Mouse (Mus musculus) MEL (cell line): ENCODE measurements around the gene Cdc42. TPM values are rescaled to one million over a fixed set of nuclear protein-coding genes. Genes with fewer than 3 reads are reported as not detected.

Experiments
- DNase-seq: peaks from one replicate; pipeline ENCODE4 v3.0.0; 2011; ENCODE audit warnings: low read depth, low spot score
- H3K27ac ChIP-seq: 2 replicates; pipeline ENCODE4 v1.5.1; 2012; ENCODE audit warnings: low read depth, mild to moderate bottlenecking, control low read depth, low read length, moderate library complexity; ENCODE audit not compliant: control insufficient read depth
- H3K27me3 ChIP-seq, 2 experiments: fragments of 150-350 bp in 1 of 2; sonication (generic) in 1 of 2; 2 replicates each; pipeline ENCODE4 v1.6.1; 2012; ENCODE audit warnings: low read length in 2 of 2, mild to moderate bottlenecking in 2 of 2, improper control_type of control experiment in 1 of 2, moderate library complexity in 1 of 2; ENCODE audit not compliant: insufficient read depth in 2 of 2, control insufficient read depth in 1 of 2
- H3K36me3 ChIP-seq, 2 experiments: 2 replicates each; pipeline ENCODE4 v1.6.1; 2012 to 2014; ENCODE audit warnings: low read length in 2 of 2, improper control_type of control experiment in 1 of 2, inconsistent platforms in 1 of 2, mild to moderate bottlenecking in 1 of 2; ENCODE audit not compliant: insufficient read depth in 2 of 2, control insufficient read depth in 1 of 2
- H3K4me1 ChIP-seq, 2 experiments: fragments of 150-350 bp in 1 of 2; sonication (generic) in 1 of 2; 2 replicates each; pipeline ENCODE4 v1.6.1; 2012; ENCODE audit warnings: low read length in 2 of 2, improper control_type of control experiment in 1 of 2, mild to moderate bottlenecking in 1 of 2; ENCODE audit not compliant: insufficient read depth in 2 of 2, control insufficient read depth in 1 of 2
- H3K4me3 ChIP-seq, 2 experiments: fragments of 150-350 bp in 1 of 2; sonication (generic) in 1 of 2; 2 replicates each; pipeline ENCODE4 v1.5.1; 2012; ENCODE audit warnings: low read depth in 2 of 2, low read length in 2 of 2, mild to moderate bottlenecking in 2 of 2, moderate library complexity in 2 of 2, control low read depth in 1 of 2, improper control_type of control experiment in 1 of 2; ENCODE audit not compliant: control insufficient read depth in 1 of 2, insufficient read depth in 1 of 2
- H3K79me2 ChIP-seq: 2 replicates; pipeline ENCODE4 v1.6.1; 2012; ENCODE audit warnings: mild to moderate bottlenecking, low read length, moderate library complexity; ENCODE audit not compliant: control insufficient read depth, poor library complexity, insufficient read depth
- H3K9ac ChIP-seq: 2 replicates; pipeline ENCODE4 v1.6.1; 2012; ENCODE audit warnings: low read depth, mild to moderate bottlenecking, control low read depth, low read length, moderate library complexity; ENCODE audit not compliant: control insufficient read depth, poor library complexity, severe bottlenecking
- H3K9me3 ChIP-seq: fragments of 150-350 bp; sonication (generic); replicated peaks from 2 replicates; pipeline ENCODE4 v1.6.1; 2012; ENCODE audit warnings: mild to moderate bottlenecking, low read length, improper control_type of control experiment, moderate library complexity; ENCODE audit not compliant: insufficient read depth
- BHLHE40 ChIP-seq: IDR thresholded peaks from 2 replicates; pipeline ENCODE4 v1.6.1; 2012; ENCODE audit warnings: low read depth, mild to moderate bottlenecking, inconsistent platforms, low read length, improper control_type of control experiment, borderline replicate concordance
- CHD1 ChIP-seq: IDR thresholded peaks from 2 replicates; pipeline ENCODE4 v1.6.1; 2012; ENCODE audit warnings: low read depth, mild to moderate bottlenecking, inconsistent platforms, low read length, improper control_type of control experiment
- CHD2 ChIP-seq: IDR thresholded peaks from 2 replicates; pipeline ENCODE4 v1.6.1; 2011; ENCODE audit warnings: low read length, improper control_type of control experiment
- E2F4 ChIP-seq: IDR thresholded peaks from 2 replicates; pipeline ENCODE4 v1.6.1; 2011; ENCODE audit warnings: low read depth, low read length, improper control_type of control experiment, borderline replicate concordance
- JUND ChIP-seq: IDR thresholded peaks from 2 replicates; pipeline ENCODE4 v1.6.1; 2011; ENCODE audit warnings: low read depth, mild to moderate bottlenecking, improper control_type of control experiment, low read length
- MEF2A ChIP-seq: IDR thresholded peaks from 2 replicates; pipeline ENCODE4 v1.6.1; 2014; ENCODE audit warnings: low read depth, mild to moderate bottlenecking, inconsistent platforms, low read length, improper control_type of control experiment; ENCODE audit not compliant: poor library complexity, insufficient replicate concordance, severe bottlenecking; ENCODE audit errors: extremely low read depth
- MXI1 ChIP-seq: IDR thresholded peaks from 2 replicates; pipeline ENCODE4 v1.6.1; 2011; ENCODE audit warnings: mild to moderate bottlenecking, low read depth, low read length, improper control_type of control experiment
- RCOR1 ChIP-seq: IDR thresholded peaks from 2 replicates; pipeline ENCODE4 v1.6.1; 2012; ENCODE audit warnings: low read depth, mild to moderate bottlenecking, inconsistent platforms, low read length, improper control_type of control experiment
- SMC3 ChIP-seq: IDR thresholded peaks from 2 replicates; pipeline ENCODE4 v1.6.1; 2011; ENCODE audit warnings: low read depth, low read length, improper control_type of control experiment
- TAL1 ChIP-seq: IDR thresholded peaks from 2 replicates; pipeline ENCODE4 v1.6.1; 2012; ENCODE audit warnings: mild to moderate bottlenecking, inconsistent platforms, low read length, moderate library complexity, mixed read lengths
- TBP ChIP-seq: IDR thresholded peaks from 2 replicates; pipeline ENCODE4 v1.8.0; 2011; ENCODE audit warnings: low read depth, low read length, improper control_type of control experiment
- TCF12 ChIP-seq: IDR thresholded peaks from 2 replicates; pipeline ENCODE4 v1.6.1; 2014; ENCODE audit warnings: low read depth, mild to moderate bottlenecking, inconsistent platforms, low read length, improper control_type of control experiment, moderate library complexity
- UBTF ChIP-seq: IDR thresholded peaks from 2 replicates; pipeline ENCODE4 v1.6.1; 2012; ENCODE audit warnings: low read depth, mild to moderate bottlenecking, inconsistent platforms, low read length, improper control_type of control experiment, moderate library complexity, borderline replicate concordance; ENCODE audit not compliant: insufficient read depth
- USF2 ChIP-seq, 2 experiments: IDR thresholded peaks; 2 replicates each; pipeline ENCODE4 v1.6.1; 2011 to 2012; ENCODE audit warnings: improper control_type of control experiment in 2 of 2, low read length in 2 of 2, borderline replicate concordance in 1 of 2, inconsistent platforms in 1 of 2, low read depth in 1 of 2, mild to moderate bottlenecking in 1 of 2; ENCODE audit not compliant: insufficient read depth in 1 of 2
- ZNF384 ChIP-seq: IDR thresholded peaks from 2 replicates; pipeline ENCODE4 v1.6.1; 2012; ENCODE audit warnings: low read depth, mild to moderate bottlenecking, inconsistent platforms, low read length, improper control_type of control experiment
- polyA plus RNA-seq, 2 experiments: library from polyadenylated mRNA; stranded (reverse) in 1 of 2; unstranded in 1 of 2; fragments of >175 nt in 1 of 2; fragments of >200 nt in 1 of 2; gene quantifications; 2 replicates each; pipeline versions ENCODE4 v1.2.1 to v1.2.4; 2012; ENCODE audit warnings: low replicate concordance in 2 of 2, low read depth in 1 of 2; ENCODE audit not compliant: insufficient read length in 2 of 2, insufficient read depth in 1 of 2, missing spikeins in 1 of 2
- total RNA-seq: library from RNA; depleted of rRNA; stranded (reverse); fragments of 300-350 nt; gene quantifications from 2 replicates; pipeline ENCODE4 v1.2.3, GENCODE M21; 2012

Gene Cdc42
- total and polyA plus RNA-seq, 3 experiments, result 117 to 203 (median 174) TPM

DNA sequence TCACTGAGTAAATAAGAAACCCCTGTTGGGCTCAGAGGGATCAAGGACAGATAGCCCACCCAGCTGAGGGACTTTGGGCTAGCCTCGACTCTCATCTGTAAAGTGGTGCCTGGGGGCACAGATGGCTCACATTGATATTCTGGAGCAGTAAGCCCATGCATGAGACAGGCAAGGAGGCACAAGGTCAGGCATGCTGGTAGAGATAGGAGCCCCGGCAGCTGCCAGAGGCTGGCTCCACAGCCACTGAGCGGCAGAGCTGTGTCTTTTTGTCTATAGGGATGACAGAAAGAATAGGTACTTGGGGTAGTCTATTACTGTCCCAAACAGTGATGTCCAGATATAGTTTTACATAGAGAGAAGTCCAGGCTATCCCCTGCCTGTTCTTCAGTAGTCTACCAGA, 76.2 kb downstream of the Cdc42 start:
- Histone ChIP-seq H3K9me3 (no peaks in the 10 kb centered on the region), H3K4me3 (no peak overlapping the region), H3K36me3 (no peaks in the 10 kb centered on the region), H3K27me3 (no peaks in the 10 kb centered on the region), H3K9ac (no peak overlapping the region), H3K27ac (no peak overlapping the region), H3K79me2 (no peaks in the 10 kb centered on the region), H3K4me1 (no peaks in the 10 kb centered on the region)
- no peak for DNase-seq
- TF ChIP-seq UBTF (no peak), CHD2 (no peak), TAL1 (no peak), E2F4 (no peak), BHLHE40 (no peak), TCF12 (no peak), ZNF384 (no peak), MXI1 (no peak), CHD1 (no peak), USF2 (IDR thresholded peaks at IDR 0.05; ENCODE audit: borderline replicate concordance in 1 of 2, insufficient read depth in 1 of 2, low read depth in 1 of 2, low read length in 2 of 2) (no peak), SMC3 (no peak), MEF2A (no peak)

DNA sequence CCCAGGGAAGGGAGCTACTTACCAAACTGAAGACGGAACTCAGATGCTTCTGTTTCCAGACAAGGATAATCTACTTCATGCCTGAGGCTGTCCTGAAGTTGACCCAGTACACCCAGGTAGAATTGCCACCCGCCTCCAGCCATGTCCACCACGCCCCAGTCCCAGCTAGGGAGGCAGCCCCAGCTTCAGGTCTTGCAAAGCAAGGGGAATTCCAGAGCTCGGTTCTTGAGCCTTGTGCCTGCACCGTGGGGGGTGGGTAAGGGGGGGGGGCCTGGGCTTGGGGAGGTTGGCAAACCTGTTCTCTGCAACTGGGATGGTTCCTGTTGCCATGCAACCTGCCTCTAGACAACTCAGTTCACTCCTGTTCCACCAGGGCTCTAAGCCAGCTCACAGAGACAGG, 78.2 kb downstream of the Cdc42 start:
- no peak for TF ChIP-seq RCOR1
- TF ChIP-seq TBP, result no peak
- no peak for TF ChIP-seq JUND
- no peak for TF ChIP-seq CHD1
- TF ChIP-seq CHD2, result no peak
- TF ChIP-seq TCF12, result no peak
- no peak overlapping the region for H3K27ac ChIP-seq
- no peaks in the 10 kb centered on the region for H3K79me2 ChIP-seq
- no peaks in the 10 kb centered on the region for H3K9me3 ChIP-seq
- H3K4me3 ChIP-seq, result no peak overlapping the region
- no peak for DNase-seq
- H3K36me3 ChIP-seq, result no peaks in the 10 kb centered on the region
- H3K4me1 ChIP-seq, result no peaks in the 10 kb centered on the region
- H3K9ac ChIP-seq, result no peak overlapping the region
- no peaks in the 10 kb centered on the region for H3K27me3 ChIP-seq
